Mouse (Mus musculus): Measurements from ENCODE around the gene Hc. TPM values are rescaled to one million over a fixed set of nuclear protein-coding genes. Genes with fewer than 3 reads are reported as not detected.
A peak's percentile ranks its signal among the peaks of the same experiment; 100 is the strongest.

The Hc gene
- total RNA-seq, 2 experiments from 2014 or later = 0.37 to 0.45 TPM

DNA sequence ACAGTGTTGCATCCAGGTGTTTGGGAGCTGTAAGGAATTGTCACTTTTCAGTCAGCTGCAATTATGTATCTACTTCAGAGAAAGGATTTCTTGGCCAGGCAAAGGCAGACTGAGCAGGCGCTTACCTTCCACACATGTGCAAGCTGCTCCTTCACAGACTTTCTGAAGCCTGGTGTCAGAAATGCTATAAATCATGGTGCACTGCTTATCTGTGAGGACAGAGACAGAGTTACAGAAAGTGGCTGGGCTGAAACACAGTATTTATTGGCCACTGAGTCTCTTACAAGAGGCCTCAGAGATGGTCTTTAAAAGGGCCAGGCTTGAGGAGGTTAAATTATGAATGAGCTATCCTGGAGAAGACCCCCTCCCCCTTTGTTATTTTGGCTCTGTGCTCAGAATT is 71.5 kb downstream of the Hc start:
- Histone ChIP-seq H3K4me3 (no peak overlapping the region), H3K27ac (no peak overlapping the region)
- intact Hi-C loops (cut with DNase I) = no loop called here
- TF ChIP-seq CTCF (IDR thresholded peaks at IDR 0.05) = no peak
- no peak for DNase-seq (ENCODE audit: extremely low spot score in 1 of 2, low spot score in 2 of 2)

DNA sequence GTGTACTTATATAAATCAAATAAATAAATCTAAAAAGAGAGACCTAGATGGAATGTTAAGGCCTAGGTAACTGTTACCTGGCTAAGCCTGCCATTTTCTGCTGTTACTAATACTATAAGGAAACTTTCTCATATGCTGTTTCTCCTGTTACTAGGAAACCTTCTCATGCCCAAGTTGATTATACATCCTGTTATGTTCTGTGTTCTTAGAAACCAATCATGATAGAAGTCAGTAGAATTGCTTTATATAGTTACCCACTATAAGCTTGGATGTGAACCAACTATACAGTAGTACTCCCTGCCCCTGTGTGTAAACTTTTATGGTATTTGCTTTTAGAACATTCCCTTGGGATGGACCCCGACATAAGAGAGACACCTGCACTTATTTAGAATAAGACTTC is 73.6 kb downstream of the Hc start:
- no peak overlapping the region for H3K27ac ChIP-seq
- H3K4me3 ChIP-seq = no peak overlapping the region
- TF ChIP-seq CTCF (IDR thresholded peaks at IDR 0.05) = no peak
- intact Hi-C loops (cut with DNase I) = no loop called here
- no peak for DNase-seq (ENCODE audit: extremely low spot score in 1 of 2, low spot score in 2 of 2)

DNA sequence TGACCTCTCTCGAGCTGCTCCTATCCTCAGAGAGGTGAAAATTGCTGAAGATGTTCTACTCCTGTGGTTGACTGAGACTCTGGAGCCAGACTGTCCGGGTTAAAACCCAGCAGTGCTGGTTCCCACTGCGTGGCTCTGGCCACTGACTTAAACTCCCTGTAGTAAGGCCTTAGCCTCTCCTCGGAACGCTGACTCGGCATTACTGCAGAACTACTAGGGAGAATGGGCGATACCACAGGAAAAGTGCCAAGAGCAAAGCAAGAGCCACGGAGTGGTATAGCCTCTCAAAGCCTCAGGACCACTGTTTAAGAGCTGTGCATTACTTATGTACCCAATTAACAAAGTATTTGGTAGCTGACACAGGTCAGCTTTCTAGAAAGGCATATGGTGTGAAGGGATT is 76.4 kb downstream of the Hc start:
- intact Hi-C loops (cut with DNase I) = no loop called here
- DNase-seq (ENCODE audit: extremely low spot score in 1 of 2, low spot score in 2 of 2) = no peak
- H3K27ac ChIP-seq = no peak overlapping the region
- H3K4me3 ChIP-seq = no peak overlapping the region
- TF ChIP-seq CTCF (IDR thresholded peaks at IDR 0.05) = no peak

DNA sequence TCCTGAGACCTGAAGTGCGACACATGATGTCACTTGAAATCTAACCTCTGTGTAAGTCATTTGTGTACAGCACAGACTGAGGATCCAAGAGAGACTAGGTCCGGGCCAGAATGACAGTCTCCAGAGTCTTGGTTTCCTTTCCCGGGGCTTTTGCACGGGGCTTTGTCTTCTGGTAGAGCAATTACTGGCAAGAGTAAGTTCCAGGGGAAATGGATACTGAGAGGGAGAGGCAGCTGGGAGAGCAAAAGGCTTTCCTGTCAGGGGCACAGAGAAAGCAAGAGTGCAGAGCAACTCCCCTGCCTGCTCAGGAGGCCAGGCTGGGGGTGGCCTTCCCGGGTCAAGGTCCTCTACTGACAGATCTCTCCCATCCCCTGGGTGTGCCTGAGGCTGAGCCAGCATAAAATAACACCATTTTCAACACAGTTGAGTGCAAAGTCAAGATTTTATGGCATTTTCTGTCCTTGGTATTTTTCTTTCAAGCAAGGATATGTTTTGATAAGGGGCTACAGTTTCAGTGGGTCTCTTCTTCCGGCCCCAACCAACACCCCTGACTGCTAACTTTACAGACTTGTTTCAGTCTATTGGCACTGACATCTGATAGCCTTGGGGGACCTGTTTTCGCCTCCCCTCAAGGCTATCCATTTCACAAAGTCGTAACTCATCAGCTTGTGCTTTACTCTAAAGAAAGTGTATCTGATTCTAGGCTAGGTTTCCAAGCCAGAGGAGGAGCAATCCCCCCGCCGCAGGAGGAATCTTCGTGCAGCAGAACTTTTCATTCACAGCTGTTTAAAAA is 78.1 kb downstream of the Hc start:
- Histone ChIP-seq H3K27ac (no peak overlapping the region), H3K4me3 (no peak overlapping the region)
- intact Hi-C loops (cut with DNase I) = loop anchor here (2.0 kb wide), 1 partner anchor 16 kb away; no protein-coding TSS in a partner anchor
- no peak for DNase-seq (ENCODE audit: extremely low spot score in 1 of 2, low spot score in 2 of 2)
- no peak for TF ChIP-seq CTCF (IDR thresholded peaks at IDR 0.05)

DNA sequence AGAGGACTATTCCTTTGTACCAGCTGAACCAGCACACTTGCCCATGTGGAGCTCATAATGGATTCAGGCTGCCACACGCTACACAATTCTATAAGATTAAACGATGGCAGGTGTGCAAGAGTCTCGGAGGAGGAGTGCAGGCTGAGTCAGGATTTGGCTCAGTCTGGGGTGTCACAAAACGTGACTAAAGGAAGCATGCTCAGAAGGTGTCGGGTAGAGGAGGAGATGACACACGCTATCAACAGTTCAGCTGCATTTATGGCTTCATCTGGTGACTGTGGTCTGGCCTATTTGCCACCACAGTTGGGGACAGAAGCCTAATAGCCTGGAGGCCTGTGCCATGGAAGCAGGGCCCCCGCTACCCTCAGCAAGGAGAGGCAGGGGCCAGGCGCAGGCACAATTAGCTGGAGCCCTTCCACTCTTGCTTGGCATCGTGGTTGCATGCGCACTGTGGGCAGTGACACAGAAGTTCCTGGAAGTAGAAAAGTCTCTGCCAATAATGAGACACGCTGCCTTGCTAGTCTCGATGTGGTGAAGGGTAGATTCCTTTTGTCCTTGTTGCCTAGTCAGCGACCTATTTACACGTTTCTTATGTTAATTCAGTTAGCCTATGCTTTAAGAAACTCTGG is 79.0 kb downstream of the Hc start:
- intact Hi-C loops (cut with DNase I) = loop anchor here (2.0 kb wide), 1 partner anchor 17 kb away; no protein-coding TSS in a partner anchor
- no peak overlapping the region for H3K4me3 ChIP-seq
- no peak for TF ChIP-seq CTCF (IDR thresholded peaks at IDR 0.05)
- no peak overlapping the region for H3K27ac ChIP-seq
- peak; percentile 19 to 35 for DNase-seq (ENCODE audit: extremely low spot score in 1 of 2, low spot score in 2 of 2)

DNA sequence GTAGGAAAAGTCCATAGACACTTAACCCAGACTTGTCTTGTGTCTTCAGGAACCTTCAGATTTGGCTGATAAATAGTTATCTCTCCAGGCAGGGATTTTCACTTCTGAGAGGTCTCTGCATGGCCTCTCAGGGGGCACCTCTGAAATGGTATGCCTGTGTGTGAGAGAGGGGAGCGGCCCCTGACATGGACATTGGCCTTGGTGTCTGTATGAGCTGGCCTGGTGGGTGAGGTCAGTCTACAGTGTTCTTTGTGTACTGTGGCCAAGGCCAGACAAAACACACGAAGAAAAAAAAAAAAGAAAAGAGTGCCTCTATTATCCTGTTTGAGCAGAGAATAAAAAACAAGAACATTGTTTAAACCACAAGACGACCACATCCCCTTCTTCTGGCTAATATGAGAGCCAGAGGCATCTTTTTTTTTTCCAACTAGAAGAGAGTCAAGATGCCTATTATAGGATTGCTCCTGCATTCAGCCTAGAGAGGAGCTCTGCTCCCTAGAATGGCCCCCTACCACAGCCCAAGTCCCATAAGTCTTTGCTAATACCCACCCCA is 81.7 kb downstream of the Hc start:
- no peak for TF ChIP-seq CTCF (IDR thresholded peaks at IDR 0.05)
- Histone ChIP-seq H3K27ac (no peak overlapping the region), H3K4me3 (no peak overlapping the region)
- no peak for DNase-seq (ENCODE audit: extremely low spot score in 1 of 2, low spot score in 2 of 2)
- intact Hi-C loops (cut with DNase I) = no loop called here

DNA sequence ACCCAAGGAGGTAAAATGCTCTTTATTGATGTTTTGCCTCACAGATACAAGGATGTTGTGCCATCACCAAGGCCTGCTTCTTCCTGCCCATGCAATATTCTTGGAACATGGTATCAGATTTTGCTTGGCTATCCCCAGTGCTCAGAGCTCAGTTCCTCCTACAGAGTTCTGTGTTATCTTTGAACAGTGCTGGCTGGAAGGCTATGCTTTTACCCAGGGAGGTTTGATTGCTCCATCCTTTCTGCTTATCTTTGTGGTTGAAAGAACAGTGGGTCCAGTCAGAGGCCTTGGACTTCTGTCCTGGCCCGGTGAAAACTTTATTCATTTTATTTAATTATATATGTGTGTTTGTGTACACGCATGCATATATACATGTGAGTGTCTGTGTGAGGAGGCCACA is 83.0 kb downstream of the Hc start:
- no peak overlapping the region for H3K27ac ChIP-seq
- TF ChIP-seq CTCF (IDR thresholded peaks at IDR 0.05) = no peak
- H3K4me3 ChIP-seq = no peak overlapping the region
- no peak for DNase-seq (ENCODE audit: extremely low spot score in 1 of 2, low spot score in 2 of 2)
- intact Hi-C loops (cut with DNase I) = no loop called here

DNA sequence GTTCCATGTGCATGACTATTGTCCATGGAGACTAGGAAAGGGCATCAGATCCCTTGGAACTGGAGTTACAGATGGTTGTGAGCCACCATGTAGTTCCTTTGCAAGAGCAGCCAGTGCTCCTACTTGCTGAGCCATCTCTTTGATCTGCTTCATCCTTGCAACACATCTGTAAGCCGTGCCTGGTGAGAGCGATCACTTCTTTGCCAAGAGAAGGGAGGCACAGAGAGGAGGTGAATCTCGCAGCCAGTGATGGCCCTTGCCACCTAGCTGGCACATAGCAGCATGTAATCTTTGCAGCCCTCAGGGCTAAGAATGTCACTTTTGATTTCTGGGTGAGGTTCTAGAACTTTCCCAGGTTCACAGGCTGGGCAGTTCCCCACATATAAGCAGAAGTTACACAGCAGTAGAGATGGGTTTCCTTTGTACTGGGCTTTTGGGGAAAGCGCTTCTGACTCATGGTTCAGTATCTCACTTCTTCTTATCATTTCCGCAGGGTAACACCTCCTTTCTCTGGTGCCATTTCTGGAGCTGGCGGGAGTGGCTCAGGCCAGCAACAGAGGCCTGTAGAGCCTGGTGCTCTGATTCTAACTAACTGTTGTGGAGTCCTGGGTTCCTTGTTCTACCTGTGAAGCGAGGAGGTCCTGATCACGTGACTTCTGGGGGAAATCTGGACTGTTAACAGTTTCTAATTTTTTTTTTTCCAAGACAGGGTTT is 84.1 kb downstream of the Hc start:
- H3K4me3 ChIP-seq = no peak overlapping the region
- H3K27ac ChIP-seq = no peak overlapping the region
- no peak for DNase-seq (ENCODE audit: extremely low spot score in 1 of 2, low spot score in 2 of 2)
- intact Hi-C loops (cut with DNase I) = no loop called here
- no peak for TF ChIP-seq CTCF (IDR thresholded peaks at IDR 0.05)

DNA sequence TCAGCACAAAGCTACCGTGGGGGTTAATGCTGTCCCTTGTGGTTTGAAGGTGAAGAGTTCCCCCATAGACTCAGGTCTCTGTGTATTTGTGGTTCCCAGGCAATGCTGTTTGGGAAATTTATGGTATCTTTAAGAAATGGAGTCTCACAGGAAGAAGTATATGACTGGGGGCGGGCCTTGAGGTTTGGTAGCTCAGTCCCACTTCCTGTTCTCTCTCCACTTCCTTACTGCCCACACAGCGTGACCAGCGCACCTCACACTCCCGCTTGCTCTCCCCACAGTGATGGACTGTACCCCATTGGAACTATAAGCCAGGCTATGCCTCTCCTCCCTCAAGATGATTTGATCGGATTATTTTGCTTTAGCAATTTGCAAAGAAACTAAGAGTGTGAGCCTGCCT is 84.8 kb downstream of the Hc start:
- no peak for DNase-seq (ENCODE audit: extremely low spot score in 1 of 2, low spot score in 2 of 2)
- no peak for TF ChIP-seq CTCF (IDR thresholded peaks at IDR 0.05)
- H3K4me3 ChIP-seq = no peak overlapping the region
- intact Hi-C loops (cut with DNase I) = no loop called here
- no peak overlapping the region for H3K27ac ChIP-seq

DNA sequence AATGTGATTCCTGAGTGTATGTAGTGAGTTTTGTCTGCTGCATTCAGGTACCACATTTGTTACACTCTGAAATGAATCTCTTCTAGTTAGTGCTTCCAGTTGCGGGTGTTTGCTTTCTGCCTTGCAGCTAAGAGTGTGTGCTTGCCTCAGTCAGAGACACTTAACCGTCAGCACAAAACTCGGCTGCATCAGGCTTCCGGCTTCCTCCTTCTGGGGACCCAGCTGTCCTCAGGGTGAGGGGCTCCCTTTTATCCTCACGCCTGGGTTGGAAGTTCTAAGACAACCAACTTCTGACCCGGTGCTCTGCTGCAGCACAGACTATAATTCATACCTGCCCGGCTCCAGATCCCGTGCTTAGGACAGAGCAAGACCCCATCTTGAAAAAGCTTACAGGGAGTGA is 88.2 kb downstream of the Hc start:
- no peak for TF ChIP-seq CTCF (IDR thresholded peaks at IDR 0.05)
- intact Hi-C loops (cut with DNase I) = no loop called here
- Histone ChIP-seq H3K27ac (no peak overlapping the region), H3K4me3 (no peak overlapping the region)
- DNase-seq (ENCODE audit: extremely low spot score in 1 of 2, low spot score in 2 of 2) = no peak

DNA sequence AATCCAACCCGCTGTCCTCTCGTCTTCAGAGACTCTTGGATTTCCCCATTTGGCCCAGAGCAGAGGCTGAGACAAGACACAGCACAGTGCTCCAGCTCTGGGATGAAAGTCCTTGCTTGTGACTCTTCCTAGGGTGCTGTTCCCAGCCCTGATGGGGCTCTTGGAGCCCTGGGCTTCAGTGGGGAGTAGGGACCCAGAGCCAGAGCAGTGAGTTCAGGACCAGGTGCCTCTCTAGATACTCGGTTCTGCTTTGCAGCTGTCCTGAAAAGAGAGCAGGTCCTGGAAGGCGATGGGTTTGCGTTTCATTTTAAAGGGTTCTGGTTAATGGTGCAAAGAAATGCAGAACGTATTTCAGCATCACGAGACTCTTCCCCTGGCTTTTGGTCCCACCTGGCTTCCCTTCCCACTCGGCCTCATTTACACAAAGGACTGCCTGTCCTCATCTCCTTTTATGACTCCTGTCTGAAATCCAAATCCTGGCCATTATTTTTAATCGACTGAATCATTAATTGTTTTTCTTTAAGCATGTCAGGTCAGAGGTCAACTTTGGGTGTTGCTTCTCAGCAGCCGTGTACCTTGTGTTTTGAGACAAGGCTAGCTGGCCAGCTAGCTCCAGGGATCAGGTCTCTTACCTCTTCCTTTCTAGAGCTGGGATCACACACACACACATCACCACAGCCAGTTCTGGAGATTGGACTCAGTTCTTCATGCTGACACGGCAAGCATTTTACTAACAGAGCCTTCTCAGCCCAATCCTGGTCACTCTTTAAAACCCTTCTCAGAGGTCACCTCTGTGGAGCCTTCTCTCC is 90.0 kb downstream of the Hc start:
- Histone ChIP-seq H3K27ac (no peak overlapping the region), H3K4me3 (no peak overlapping the region)
- TF ChIP-seq CTCF (IDR thresholded peaks at IDR 0.05) = no peak
- no peak for DNase-seq (ENCODE audit: extremely low spot score in 1 of 2, low spot score in 2 of 2)
- intact Hi-C loops (cut with DNase I) = no loop called here
